Mouse (Mus musculus) heart, postnatal 0 days (tissue): ENCODE measurements around the gene Nrros.

Experiments used
- CTCF ChIP-seq: IDR thresholded peaks from 2 replicates; pipeline ENCODE4 v1.5.1; 2016; ENCODE audit warnings: antibody characterized with exemption, control low read depth, low read depth
- EP300 ChIP-seq: IDR thresholded peaks from 2 replicates; pipeline ENCODE4 v1.6.1; 2016; ENCODE audit warnings: antibody characterized with exemption, low read depth

- TF ChIP-seq CTCF = peak; percentile 65
- TF ChIP-seq EP300 = no peak
Measured at GRCm38 (mm10) chr16:32204902-32205301, 39.5 kb upstream of the Nrros start.
